Mouse (Mus musculus): Measurements from ENCODE around the gene Cxcl17.

GRCm38 (mm10) chr7:25392851-25393250 lies 19.8 kb downstream of the Cxcl17 start:
- no peak for TF ChIP-seq POLR2A (IDR thresholded peaks at IDR 0.05; ENCODE audit: extremely low read depth, insufficient read depth, low read length)
- no peak for TF ChIP-seq CTCF (IDR thresholded peaks at IDR 0.05; ENCODE audit: extremely low read depth, insufficient read depth, low read length)

Data from cortical plate, adult 2 months (tissue).